Mouse (Mus musculus) erythroblast, embryonic 14.5 days (primary cell): Measurements from ENCODE around the gene Pam.

Source experiments
- GATA1 ChIP-seq: IDR thresholded peaks from 2 replicates; pipeline ENCODE4 v1.6.1; 2012; ENCODE audit warnings: low read length, inconsistent platforms, mixed read lengths
- TAL1 ChIP-seq: IDR thresholded peaks from 3 replicates; pipeline ENCODE4 v1.6.1; 2012; ENCODE audit warnings: low read length, inconsistent platforms, mixed read lengths

DNA sequence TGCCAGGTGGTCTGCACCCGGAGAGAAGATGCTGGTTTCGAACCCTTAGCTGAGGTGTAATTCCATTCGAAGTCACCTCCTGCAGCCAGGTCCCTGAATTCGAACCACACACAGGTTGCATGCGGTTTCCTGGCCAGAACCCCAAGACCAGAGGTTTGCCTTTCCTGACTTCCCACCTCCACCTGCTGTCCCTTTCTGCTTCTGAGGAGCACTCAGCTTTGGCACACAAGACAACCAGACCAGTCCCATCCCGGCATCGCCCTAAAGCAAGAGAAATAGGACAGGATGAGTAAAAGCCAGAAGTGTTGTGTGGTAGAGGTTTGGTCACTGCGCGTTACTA is 515 bp upstream of the Pam start:
- no peak for TF ChIP-seq GATA1
- no peak for TF ChIP-seq TAL1
